Mouse (Mus musculus) heart, postnatal 14 days (tissue): ENCODE results near the gene Fam193b. TPM values are rescaled to one million over a fixed set of nuclear protein-coding genes. Genes with fewer than 3 reads are reported as not detected.
"Not testable (repeated sequence)": the region's sequence is repeated elsewhere in the genome, so short reads cannot be mapped to it uniquely, and the experiment has no call there.

ENCODE experiments used
- DNase-seq, 2 experiments: peaks; one replicate each; pipeline ENCODE4 v3.0.0; 2021 to 2022
- intact Hi-C: fragments of 180-260 bp; cut with DNase I; formaldehyde crosslinking; loops from one replicate; pipeline ENCODE4 v1.15.1; 2025
- total RNA-seq, 2 experiments: library from RNA; stranded (reverse); gene quantifications; 2 replicates each; pipeline ENCODE4 v1.2.3; 2021

The Fam193b gene
- total RNA-seq, 2 experiments from 2014 or later: 24.8 to 26.9 TPM

DNA sequence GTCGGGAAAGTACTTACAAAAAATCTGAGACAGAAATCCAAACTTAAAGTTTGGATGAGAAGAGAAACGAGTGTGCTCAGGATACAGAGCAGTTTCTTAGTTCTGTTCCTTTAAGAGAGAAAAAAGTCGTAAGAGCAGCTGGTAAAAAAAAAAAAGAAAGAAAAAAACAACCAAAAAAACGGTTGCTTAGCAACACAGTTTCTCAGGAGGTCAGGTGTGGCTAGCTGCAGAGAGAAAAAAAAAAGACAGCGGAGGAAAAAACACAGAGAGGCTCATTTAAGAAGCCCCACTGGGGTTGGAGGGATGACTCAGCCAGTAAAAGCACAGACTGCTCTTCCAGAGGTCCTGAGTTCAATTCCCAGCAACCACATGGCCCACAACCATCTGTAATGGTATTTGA lies 3.4 kb upstream of the Fam193b start:
- intact Hi-C loops: no loop called here

DNA sequence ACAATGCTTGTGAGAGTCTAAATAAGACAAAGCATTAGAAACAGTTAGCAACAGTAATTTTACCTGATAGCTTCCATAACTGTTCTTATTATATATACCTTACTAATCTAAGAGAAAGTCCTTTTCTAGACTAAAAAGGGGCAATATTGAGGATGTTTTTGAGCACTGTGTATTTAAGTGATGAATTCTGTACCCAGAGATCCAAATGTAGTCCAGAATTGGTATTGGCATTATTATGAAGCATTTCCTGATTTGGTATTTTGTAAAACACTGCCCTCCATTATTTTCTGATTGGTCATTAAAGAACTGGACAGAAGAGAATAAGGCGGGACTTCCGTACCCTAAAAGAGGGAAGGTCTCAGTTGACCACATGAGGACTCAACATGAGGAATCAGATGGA lies 2.5 kb upstream of the Fam193b start, which contains the start of gene Tmed9:
TSS of gene Tmed9 (plus strand) at position 301 of the 400 bp plus-strand sequence.
- intact Hi-C loops: no loop called here
- no peak for DNase-seq

More for the DNA sequence above, 3.4 kb upstream of the Fam193b start:
- no peak for DNase-seq

DNA sequence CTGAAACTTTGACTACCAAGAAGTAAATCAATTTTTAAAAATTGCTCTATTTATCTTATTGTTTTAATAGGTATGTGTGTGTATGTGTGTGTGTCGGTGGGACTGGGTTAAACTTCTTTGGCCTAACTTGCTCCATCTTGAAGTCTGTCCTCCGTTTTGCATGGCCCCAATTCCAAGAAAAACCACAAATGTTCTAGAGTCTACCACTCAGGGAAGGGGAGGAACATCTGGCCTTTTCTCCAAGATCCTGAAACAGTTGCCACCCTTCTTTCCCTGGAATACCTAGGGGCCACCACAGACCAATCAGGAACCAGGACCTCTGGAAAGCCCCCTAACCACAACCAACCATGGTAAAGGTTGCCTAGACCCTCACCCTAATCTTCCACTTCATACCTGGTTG lies 1.1 kb upstream of the Fam193b start:
- intact Hi-C loops: no loop called here
- DNase-seq: no peak

- DNase-seq: peak; percentile 40 to 42
- intact Hi-C loops: no loop called here
These were observed 490 bp downstream of the Fam193b start for GRCm38 (mm10) chr13:55570286-55570973.

DNA sequence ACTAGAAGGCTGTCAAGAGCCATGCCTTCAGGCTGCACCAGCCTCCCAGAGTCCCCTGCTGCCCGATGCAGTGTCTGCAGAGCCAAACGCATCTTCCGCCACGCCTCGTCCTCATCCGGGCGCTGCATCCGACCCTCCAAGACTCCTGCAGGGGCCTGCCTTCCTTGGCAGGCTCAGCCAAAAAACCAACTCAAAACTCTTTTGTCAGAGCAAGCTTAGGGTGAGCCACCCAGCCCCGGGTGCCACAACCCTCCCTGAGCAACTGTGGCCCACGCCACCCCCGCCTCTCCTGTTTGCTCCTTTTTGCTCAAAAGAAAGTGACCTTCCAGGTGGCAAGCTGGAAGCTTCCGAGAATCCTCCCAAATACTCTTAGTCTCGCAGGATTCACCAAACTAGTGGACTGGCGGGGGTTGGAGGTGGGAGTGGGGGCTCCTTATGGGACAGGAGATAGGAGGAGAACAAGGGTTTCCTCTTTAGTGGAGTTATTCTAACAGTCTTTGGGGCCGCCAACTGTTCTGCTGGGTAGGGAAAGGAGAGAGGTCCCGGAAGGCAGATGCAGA lies 1.1 kb downstream of the Fam193b start:
- peak; percentile 16 to 40 for DNase-seq
- intact Hi-C loops: no loop called here

- intact Hi-C loops, DNase-seq: not testable (repeated sequence)
These were observed 2.4 kb downstream of the Fam193b start for GRCm38 (mm10) chr13:55568524-55568923.

DNA sequence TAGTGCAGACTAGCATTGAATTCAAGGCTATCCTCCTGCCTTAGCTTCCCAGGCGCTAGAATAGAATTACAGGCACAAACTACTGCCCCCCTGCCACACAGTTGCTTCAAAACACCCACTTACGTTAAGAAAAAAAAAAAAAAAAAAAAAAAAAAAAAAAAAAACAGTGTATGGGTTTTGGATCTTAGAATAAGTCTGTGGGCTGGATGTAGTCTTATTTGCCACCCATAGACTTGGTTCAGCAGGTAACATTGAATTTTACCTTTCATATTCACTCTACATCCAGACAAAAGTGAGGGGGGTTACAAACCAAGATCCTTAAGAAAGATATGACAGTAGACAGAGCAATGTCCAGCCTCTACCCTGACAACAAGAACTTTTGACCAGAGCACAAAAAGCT lies 3.0 kb downstream of the Fam193b start:
- intact Hi-C loops: no loop called here
- DNase-seq: no peak

- DNase-seq: no peak
- intact Hi-C loops: no loop called here
These were observed 3.9 kb downstream of the Fam193b start for GRCm38 (mm10) chr13:55567001-55567400.

GRCm38 (mm10) chr13:55563266-55563879 lies 7.5 kb downstream of the Fam193b start:
- DNase-seq: no peak
- intact Hi-C loops: no loop called here

DNA sequence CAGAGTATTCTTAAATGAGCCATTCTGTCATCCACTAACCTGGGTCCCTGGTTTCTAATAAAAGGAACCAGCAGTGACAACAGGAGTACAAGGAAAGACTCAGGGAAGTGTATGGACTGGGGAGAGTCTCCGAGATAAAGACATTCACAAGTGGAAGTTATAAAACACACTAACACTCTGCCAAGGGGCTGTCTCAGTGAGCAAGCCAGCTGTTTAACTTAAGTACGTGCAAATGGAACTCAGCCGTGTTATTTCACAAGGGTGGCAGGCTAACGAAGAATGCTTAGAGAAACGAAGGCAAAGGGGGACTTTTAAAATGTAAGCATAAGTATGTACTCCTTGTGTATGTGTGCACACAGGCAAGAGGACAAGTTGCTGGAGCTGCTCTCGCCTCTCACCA lies 13.4 kb downstream of the Fam193b start:
- DNase-seq: no peak
- intact Hi-C loops: no loop called here

DNA sequence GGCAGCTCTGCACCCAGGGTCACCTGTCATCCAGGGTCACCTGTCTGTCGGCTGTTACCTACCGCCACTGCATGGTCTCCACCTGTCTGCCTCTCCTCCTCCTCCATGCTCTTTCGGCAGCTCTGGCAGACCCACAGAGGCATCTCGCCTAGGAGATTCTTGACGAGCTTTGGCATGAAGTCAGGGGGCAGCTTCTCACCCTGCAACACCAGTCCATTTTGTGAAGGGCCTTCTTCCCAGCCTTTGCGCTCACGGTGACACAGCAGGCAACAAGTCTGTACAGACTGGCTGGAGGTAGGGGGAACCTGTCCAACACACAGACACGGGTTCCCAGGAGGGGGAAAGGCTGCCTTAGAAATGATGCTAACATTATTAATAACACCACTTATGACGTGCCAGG lies 15.0 kb downstream of the Fam193b start:
- intact Hi-C loops: no loop called here
- DNase-seq: no peak

DNA sequence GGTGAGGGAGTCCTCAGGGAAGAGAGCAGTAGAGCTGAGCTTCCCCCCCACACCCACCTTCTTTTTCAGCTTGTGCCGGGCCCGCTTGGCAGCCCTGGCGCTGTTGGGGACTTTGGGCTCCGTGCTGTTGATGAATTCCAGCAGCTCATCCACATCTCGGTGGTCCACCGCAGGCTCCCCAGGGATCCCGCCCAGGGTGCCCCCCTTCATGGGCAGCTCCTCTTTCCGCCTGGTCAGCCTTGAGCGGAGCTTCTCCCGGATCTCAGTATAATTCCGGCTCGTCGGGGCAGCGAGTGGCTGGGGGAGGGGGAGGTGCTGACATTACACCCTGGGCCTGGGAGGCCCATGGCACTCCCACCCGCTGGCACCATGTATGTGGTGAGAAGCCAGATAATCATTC lies 21.9 kb downstream of the Fam193b start:
- intact Hi-C loops: no loop called here
- DNase-seq: no peak

GRCm38 (mm10) chr13:55548426-55548825 lies 22.5 kb downstream of the Fam193b start:
- intact Hi-C loops: no loop called here
- DNase-seq: no peak

GRCm38 (mm10) chr13:55547916-55548315 lies 23.0 kb downstream of the Fam193b start:
- intact Hi-C loops: no loop called here
- no peak for DNase-seq

DNA sequence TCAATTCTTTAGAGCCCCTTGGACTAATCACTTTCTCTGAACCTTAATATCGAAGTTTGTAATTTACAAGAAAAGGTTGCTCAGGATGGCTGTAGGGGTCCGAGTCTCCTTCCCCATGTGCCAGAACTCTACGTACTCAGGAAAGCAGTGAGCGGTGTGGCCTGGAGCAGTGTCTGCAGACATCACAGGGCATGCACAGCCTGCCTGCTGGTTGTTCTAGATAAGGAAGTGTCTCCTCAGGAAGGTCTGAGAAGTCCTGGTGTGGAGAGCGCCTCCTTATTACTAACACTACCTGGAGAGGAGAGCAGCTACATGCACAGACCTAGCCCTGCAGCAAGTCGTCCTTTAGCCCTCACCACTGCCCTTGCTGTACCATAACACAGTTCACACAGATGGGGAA lies 26.1 kb downstream of the Fam193b start:
- intact Hi-C loops: no loop called here
- DNase-seq: no peak

DNA sequence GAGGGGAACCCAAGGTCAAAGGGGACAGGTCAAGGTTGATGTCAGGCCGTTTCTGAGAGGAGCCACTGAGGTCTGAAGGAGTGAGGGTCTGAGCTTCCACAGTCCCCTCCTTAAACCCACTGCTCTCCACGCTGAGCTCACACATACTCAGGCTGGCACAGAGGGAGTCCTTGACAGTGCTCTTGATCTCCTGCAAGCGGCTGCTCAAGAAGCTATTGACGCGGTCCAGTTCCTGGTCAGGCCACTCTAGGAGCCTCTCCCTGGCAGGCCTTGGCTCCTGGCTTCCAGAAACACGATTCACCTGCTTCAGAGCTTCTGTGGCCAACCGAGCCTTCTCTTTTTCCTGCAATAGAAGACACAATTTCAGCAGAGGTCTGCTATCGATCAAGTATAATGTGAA lies 27.5 kb downstream of the Fam193b start:
- intact Hi-C loops: no loop called here
- no peak for DNase-seq

DNA sequence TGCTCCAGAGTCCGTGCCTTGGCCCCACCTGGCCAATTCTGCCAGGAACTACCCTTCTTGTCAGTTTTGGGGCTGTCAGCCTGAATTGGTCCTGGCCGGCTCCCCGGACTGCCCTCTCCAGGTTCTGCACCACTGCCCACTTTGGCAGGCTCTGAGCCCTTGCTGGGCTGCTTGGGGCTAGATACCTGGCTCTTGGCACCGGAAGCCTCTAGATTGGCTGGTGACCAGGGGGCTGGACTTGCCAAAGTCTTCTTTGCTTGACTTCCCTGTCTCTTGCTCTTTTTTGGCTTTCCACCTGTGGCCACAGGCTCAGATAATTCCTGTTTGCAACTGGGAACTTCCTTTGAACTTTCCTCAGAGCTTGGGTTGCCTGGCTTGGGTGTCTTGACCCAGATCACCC lies 28.0 kb downstream of the Fam193b start:
- intact Hi-C loops: no loop called here

DNA sequence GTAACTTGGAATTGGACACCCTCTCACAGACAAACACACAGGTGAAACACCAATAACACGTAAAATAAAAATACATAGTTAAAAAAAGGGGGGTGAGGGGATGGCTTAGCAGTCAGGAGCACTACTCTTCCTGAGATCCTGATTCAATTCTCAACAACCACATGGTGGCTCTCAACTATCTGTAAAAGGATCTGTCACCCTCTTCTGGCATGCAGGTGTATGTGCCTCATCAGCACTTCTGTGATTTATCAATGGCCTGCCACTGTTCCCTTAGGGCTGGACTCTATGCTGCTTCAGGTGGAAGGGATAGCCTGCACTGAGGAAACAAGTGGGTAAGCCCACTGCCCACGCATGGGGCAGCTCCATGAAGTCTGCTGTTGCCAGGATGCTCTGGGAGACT lies 30.0 kb downstream of the Fam193b start:
- intact Hi-C loops: no loop called here
- peak in 1 of 2 experiments; percentile 45 for DNase-seq

More for the DNA sequence above, 28.0 kb downstream of the Fam193b start:
- no peak for DNase-seq

DNA sequence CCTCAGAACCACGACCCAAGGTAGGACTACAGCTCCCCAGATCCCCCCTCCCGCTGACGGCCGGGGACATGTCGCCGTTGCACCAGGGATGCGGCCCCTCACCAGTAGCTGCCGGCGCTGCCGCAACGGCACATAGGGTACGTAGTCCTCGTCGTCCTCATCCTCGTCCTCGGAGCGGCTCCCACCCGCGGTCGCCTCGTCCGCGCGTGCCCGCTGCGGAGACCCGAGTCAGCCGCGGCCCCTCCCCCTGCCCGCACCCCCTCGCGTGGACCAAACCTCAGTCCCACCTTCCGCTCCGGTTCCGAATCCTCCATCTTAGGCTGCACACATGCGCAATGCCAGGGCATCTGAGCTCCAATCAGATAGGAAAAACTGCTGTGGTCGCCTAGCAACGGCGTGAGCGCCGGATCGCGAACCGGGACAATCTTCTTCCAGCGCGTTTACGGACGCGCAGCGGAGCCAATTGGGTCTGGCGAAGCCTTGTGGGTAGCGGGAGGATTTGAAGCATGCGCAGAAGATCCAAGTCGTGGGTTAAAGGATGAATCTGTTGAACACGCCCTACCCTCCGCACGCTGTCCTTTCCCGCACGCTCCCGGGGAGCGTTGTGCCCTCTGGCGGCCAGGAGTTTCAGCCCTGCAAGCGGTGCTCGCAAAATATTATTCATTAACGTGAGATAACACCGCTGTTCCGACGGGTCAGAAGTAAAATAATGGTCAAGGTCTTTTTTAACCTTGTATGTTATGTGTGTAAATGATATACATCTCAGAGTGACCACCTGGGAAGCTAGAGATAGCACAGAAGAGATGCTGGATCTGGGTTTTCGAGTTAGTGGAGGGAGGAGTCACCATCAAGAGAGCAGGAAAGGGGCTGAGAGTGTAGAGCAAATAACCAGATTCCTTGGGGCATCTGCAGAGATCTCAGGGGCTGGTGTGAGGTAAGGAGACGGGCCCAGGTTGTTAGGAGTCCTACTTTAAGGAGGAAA lies 34.4 kb downstream of the Fam193b start, which contains the start of gene Ddx41:
TSS of gene Ddx41 (minus strand) at position 465 of the 982 bp plus-strand sequence.
- DNase-seq: peak; percentile 99
- intact Hi-C loops: no loop called here

DNA sequence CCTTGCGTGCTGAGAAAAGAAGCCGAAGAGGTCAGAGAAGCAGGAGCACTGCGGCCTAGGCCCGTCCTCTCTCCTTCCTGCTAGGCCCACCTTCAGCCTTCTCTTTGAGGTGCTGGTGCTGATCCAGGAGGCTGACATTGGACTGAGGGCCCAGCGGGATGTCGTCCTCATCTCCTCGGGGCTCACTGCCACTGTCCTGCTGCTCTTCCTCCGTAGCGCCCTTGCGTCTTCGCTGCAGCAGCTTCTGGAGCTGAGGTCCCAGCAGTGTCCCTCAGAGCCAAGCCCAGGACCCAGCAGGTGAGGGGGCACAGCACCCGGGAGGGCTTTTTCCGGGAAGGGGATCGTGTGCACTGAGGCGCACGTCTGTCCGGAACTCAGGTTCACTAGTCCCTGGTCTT lies 35.1 kb downstream of the Fam193b start:
- no peak for DNase-seq
- intact Hi-C loops: no loop called here

GRCm38 (mm10) chr13:55535191-55535590 lies 35.7 kb downstream of the Fam193b start:
- intact Hi-C loops: no loop called here
- no peak for DNase-seq
